Mouse (Mus musculus): ENCODE results near the gene Stxbp2.

DNA sequence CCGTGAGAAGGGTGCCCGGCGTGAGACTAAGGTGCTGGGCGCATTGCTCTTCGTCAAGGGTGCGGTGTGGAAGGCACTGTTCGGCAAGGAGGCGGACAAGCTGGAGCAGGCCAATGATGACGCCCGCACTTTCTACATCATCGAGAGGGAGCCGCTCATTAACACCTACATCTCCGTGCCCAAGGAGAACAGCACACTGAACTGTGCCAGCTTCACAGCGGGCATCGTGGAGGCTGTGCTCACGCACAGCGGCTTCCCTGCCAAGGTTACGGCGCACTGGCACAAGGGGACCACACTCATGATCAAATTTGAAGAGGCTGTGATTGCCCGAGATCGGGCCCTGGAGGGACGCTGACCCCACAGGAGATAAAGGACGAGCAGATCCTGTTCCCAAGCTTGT, 48.5 kb downstream of the Stxbp2 start:
- TF ChIP-seq POLR2A (IDR thresholded peaks at IDR 0.05; ENCODE audit: borderline replicate concordance, extremely low read depth, insufficient read depth, insufficient read length, poor library complexity, severe bottlenecking) (no peak), CTCF (IDR thresholded peaks at IDR 0.05; ENCODE audit: borderline replicate concordance, extremely low read depth, insufficient read depth, insufficient read length) (no peak)
